Comparison of ENCODE assay signal across 8 mouse cellular contexts in the genomic region with DNA sequence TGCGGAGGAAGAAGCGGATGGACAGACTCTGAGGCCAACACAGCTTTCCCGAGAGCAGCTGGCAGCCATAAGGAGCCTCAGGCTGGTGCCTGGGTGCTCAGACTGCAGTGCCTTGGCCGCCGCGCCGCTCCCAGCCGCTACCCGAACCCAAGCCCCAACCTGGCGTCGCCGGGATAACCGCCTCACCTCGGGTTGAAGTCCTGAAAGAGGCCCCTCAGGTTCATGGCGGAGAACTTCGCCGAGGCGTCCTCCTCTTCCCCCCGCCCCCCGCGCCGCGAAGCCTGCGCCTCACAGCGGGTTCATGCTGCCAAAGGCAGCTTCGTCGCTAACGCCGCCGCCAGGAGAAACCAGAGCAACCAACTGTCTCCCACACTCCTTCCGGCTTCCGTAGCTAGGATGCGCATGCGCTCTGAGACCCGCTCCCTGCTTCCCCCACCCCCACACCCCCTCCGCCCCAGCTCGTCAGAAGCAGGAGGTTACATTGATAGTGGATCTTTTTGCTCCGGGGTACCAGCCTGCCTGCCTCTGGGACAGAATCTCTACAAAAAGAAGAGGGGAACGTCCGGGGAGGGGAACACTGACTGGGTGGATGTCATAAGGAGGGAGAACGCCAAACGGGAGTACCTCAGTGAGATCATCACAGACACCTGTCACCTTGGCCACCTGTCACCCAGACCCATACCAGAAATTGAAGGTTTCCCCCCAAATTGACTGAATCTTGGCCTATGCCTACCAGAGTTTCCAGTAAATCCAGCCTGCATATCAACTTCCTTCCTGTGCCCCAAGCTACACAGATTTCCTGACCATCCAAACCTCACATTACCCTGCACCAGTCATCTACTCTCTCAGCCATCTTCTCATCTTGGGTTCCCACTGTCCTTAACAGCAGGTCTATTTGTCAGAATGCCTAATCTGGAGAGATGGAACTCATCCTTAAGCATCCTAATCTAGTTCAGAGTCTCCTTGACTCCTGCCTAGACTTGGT. TPM values are rescaled to one million over a fixed set of nuclear protein-coding genes. Genes with fewer than 3 reads are reported as not detected.
DNase-seq lines count a peak whose midpoint lies in the region; ATAC-seq lines count a peak whose summit lies in the region.

A gene (minus strand): TSS at position 389 of the 985 bp plus-strand sequence.

- peak within 1 kb of the TSS; percentile 64 for H3K4me2 ChIP-seq in heart, embryonic 14.5 days (ENCODE audit: low read length)
- H3K4me2 ChIP-seq in liver, embryonic 13.5 days: peak within 1 kb of the TSS; percentile 66
- peak within 1 kb of the TSS; percentile 56 for H3K4me2 ChIP-seq in stomach, embryonic 16.5 days (ENCODE audit: low read depth, low read length)

- no peaks in the 10 kb centered on the region for H3K27me3 ChIP-seq in heart, embryonic 14.5 days (ENCODE audit: control insufficient read depth, insufficient read depth, low read length)
- H3K27me3 ChIP-seq in liver, embryonic 13.5 days: no peaks in the 10 kb centered on the region
- H3K27me3 ChIP-seq in stomach, embryonic 16.5 days (ENCODE audit: control insufficient read depth, insufficient read depth, low read length): no peaks in the 10 kb centered on the region; the same call in 1 of the 2 replicates

- H3K27ac ChIP-seq in heart, embryonic 14.5 days (replicated peaks in 1 of 2; ENCODE audit: control insufficient read depth in 1 of 2, insufficient read depth in 1 of 2, low read depth in 2 of 2, low read length in 2 of 2): peak within 1 kb of the TSS; percentile 68 to 75
- peak within 1 kb of the TSS; percentile 47 for H3K27ac ChIP-seq in liver, embryonic 13.5 days
- H3K27ac ChIP-seq in stomach, embryonic 16.5 days (ENCODE audit: low read length): peak within 1 kb of the TSS; percentile 73

- peak; percentile 89 for DNase-seq in CD4-positive helper T cell, adult 2 months (ENCODE audit: low read depth, low spot score)
- DNase-seq in brain, embryonic 18.5 days (ENCODE audit: low read depth, low spot score): peak; percentile 66
- peak; percentile 89 for DNase-seq in kidney, postnatal 14 days
- peak; percentile 57 for DNase-seq in liver, embryonic 13.5 days
- DNase-seq in neural tube, embryonic 10.5 days (ENCODE audit: extremely low spot score, low spot score): peak; percentile 77

- WGBS in heart, embryonic 14.5 days: 22% methylated on average over 39 of the region's 42 CpGs
- 12% methylated on average over 38 of the region's 42 CpGs for WGBS in liver, embryonic 13.5 days (ENCODE audit: insufficient replicate concordance)
- 20% methylated on average over 34 of the region's 42 CpGs for WGBS in stomach, embryonic 16.5 days

- no peaks in the 10 kb centered on the region for H3K9me3 ChIP-seq in heart, embryonic 14.5 days (ENCODE audit: control insufficient read depth, low read length)
- H3K9me3 ChIP-seq in liver, embryonic 13.5 days (replicated peaks): no peaks in the 10 kb centered on the region
- no peaks in the 10 kb centered on the region for H3K9me3 ChIP-seq in stomach, embryonic 16.5 days (replicated peaks; ENCODE audit: control insufficient read depth, low read length)

- peak within 1 kb of the TSS; percentile 81 for H3K9ac ChIP-seq in heart, embryonic 14.5 days (ENCODE audit: low read length)
- H3K9ac ChIP-seq in liver, embryonic 13.5 days: peak within 1 kb of the TSS; percentile 66
- peak within 1 kb of the TSS; percentile 75 for H3K9ac ChIP-seq in stomach, embryonic 16.5 days (ENCODE audit: low read length)

- H3K4me3 ChIP-seq in heart, embryonic 14.5 days (ENCODE audit: control insufficient read depth in 1 of 2, insufficient read depth in 1 of 2, low read depth in 1 of 2, low read length in 2 of 2): peak within 1 kb of the TSS; percentile 61 to 79
- H3K4me3 ChIP-seq in liver, embryonic 13.5 days (replicated peaks): peak within 1 kb of the TSS; percentile 67
- peak within 1 kb of the TSS; percentile 61 for H3K4me3 ChIP-seq in stomach, embryonic 16.5 days (replicated peaks; ENCODE audit: low read length)

- peak; percentile 30; the same call in 1 of the 2 replicates for ATAC-seq in erythroid progenitor cell, adult 5-6 weeks (replicated peaks; ENCODE audit: low FRiP score, poor library complexity, severe bottlenecking)
- ATAC-seq in heart, embryonic 14.5 days (ENCODE audit: insufficient number of reproducible peaks, insufficient read depth, low FRiP score, low read depth): peak; percentile 77
- ATAC-seq in liver, embryonic 13.5 days (ENCODE audit: low read depth): peak; percentile 87
- peak; percentile 94 for ATAC-seq in stomach, embryonic 16.5 days (ENCODE audit: insufficient read depth, low FRiP score)

- H3K36me3 ChIP-seq in heart, embryonic 14.5 days (ENCODE audit: control insufficient read depth, insufficient read depth, low read length): no peaks in the 10 kb centered on the region
- no peaks in the 10 kb centered on the region for H3K36me3 ChIP-seq in liver, embryonic 13.5 days
- no peaks in the 10 kb centered on the region for H3K36me3 ChIP-seq in stomach, embryonic 16.5 days (ENCODE audit: control insufficient read depth, insufficient read depth, low read length)

- peaks cover 0 to 2% of the 10 kb centered on the region in 2 experiments; a peak in 2 of 4 replicates for H3K4me1 ChIP-seq in heart, embryonic 14.5 days (ENCODE audit: control insufficient read depth in 2 of 2, insufficient read depth in 2 of 2, low read length in 2 of 2)
- H3K4me1 ChIP-seq in liver, embryonic 13.5 days (replicated peaks): peaks cover 8% of the 10 kb centered on the region
- H3K4me1 ChIP-seq in stomach, embryonic 16.5 days (ENCODE audit: control insufficient read depth, insufficient read depth, low read length): no peaks in the 10 kb centered on the region

RNA-seq across cellular contexts. Expression of the gene that starts here (rescaled TPM):
- 7.5 and 15.1 TPM in 2 replicates for total RNA-seq in erythroid progenitor cell, adult 5-6 weeks (2015; ENCODE audit: low replicate concordance)
- 4.2 TPM in 1 of 2 replicates, not detected in the other for total RNA-seq in erythroid progenitor cell, adult 5-6 weeks (2017; ENCODE audit: low replicate concordance)
- polyA plus RNA-seq in heart, embryonic 14.5 days (2014; fragmentation: Nextera tagmentation; extraction: Ambion mirVana): 40.9 and 45.3 TPM in 2 replicates
- 14.4 and 17.0 TPM in 2 replicates for polyA plus RNA-seq in liver, embryonic 13.5 days (2015; fragmentation: Nextera tagmentation; extraction: Ambion mirVana)
- polyA plus RNA-seq in stomach, embryonic 16.5 days (2015; fragmentation: Nextera tagmentation; extraction: Ambion mirVana): 34.7 and 37.5 TPM in 2 replicates

Comparison
In these comparisons a context has a peak if more than half of its experiments do, and no peak if none do; other contexts are left out.
1. Peak in every context shown above with its lines: DNase-seq, ATAC-seq, H3K4me3 ChIP-seq and H3K27ac ChIP-seq.
2. ATAC-seq: peak in every context shown above with its lines; median percentile 94 in stomach, embryonic 16.5 days; 87 in liver, embryonic 13.5 days; 77 in heart, embryonic 14.5 days; 30 in erythroid progenitor cell, adult 5-6 weeks.